Mouse (Mus musculus) forebrain, embryonic 10.5 days (tissue): Measurements from ENCODE around the gene Upk3b. TPM values are rescaled to one million over a fixed set of nuclear protein-coding genes. Genes with fewer than 3 reads are reported as not detected.
"Not testable (repeated sequence)": the region's sequence is repeated elsewhere in the genome, so short reads cannot be mapped to it uniquely, and the experiment has no call there.

Experiments used
- DNase-seq: peaks from one replicate; pipeline ENCODE4 v3.0.0-alpha.2; 2017; ENCODE audit warnings: low spot score; ENCODE audit errors: extremely low spot score
- H3K27ac ChIP-seq: fragments of 300-500 bp; sonication (generic); 2 replicates; pipeline ENCODE4 v1.5.1; 2016; ENCODE audit warnings: mild to moderate bottlenecking
- H3K27me3 ChIP-seq: fragments of 300-500 bp; sonication (generic); 2 replicates; pipeline ENCODE4 v1.6.1; 2016; ENCODE audit warnings: mild to moderate bottlenecking; ENCODE audit not compliant: poor library complexity, severe bottlenecking
- H3K36me3 ChIP-seq: fragments of 300-500 bp; sonication (generic); replicated peaks from 2 replicates; pipeline ENCODE4 v1.6.1; 2016; ENCODE audit warnings: mild to moderate bottlenecking, moderate library complexity
- H3K4me1 ChIP-seq: fragments of 300-500 bp; sonication (generic); 2 replicates; pipeline ENCODE4 v1.6.1; 2016
- H3K4me3 ChIP-seq: fragments of 300-500 bp; sonication (generic); 2 replicates; pipeline ENCODE4 v1.5.1; 2016; ENCODE audit warnings: mild to moderate bottlenecking, moderate library complexity
- H3K9me3 ChIP-seq: fragments of 300-500 bp; sonication (generic); 2 replicates; pipeline ENCODE4 v1.6.1; 2016; ENCODE audit warnings: mild to moderate bottlenecking, moderate library complexity
- WGBS: fragments of 180-500 bp; shearing (Covaris S2); methylation state at CpG from one replicate; pipeline ENCODE4 v1.1.7; 2016; 5-methylcytosine and 5-hydroxymethylcytosine counted together
- polyA plus RNA-seq: library from polyadenylated mRNA; unstranded; fragments of >200 nt; fragmentation: Nextera tagmentation; extraction: Ambion mirVana; gene quantifications from 2 replicates; pipeline ENCODE4 v1.2.1, GENCODE M21; 2016

The Upk3b gene
- polyA plus RNA-seq, 1 experiment from 2014 or later, result not detected

DNA sequence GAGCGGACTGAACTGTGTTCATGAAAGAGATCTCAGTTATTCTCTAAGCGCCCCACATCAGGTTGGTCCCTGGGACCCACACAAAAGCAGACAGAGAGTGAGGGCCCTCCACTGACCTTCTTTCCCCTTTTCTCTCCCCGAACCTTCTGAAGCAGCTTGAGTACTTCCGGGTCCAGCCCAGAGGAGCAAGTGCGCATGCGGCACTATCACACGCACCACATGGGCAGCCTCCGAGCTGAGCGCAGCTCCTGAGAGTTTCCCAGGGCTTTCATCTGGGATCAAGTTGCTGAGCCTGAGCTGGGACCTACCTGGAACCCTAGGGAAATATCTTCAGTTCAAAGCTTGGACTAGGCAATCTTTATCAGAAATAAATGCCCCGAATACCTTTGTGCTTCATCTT is 25.6 kb downstream of the Upk3b start:
- 91% methylated on average over 10 of the region's 10 CpGs for WGBS
- no peak for DNase-seq
- Histone ChIP-seq H3K36me3 (no peaks in the 10 kb centered on the region), H3K27ac (no peak overlapping the region), H3K4me3 (no peak overlapping the region), H3K9me3 (no peaks in the 10 kb centered on the region), H3K4me1 (peaks cover 17% of the 10 kb centered on the region), H3K27me3 (peaks cover 10% of the 10 kb centered on the region)

DNA sequence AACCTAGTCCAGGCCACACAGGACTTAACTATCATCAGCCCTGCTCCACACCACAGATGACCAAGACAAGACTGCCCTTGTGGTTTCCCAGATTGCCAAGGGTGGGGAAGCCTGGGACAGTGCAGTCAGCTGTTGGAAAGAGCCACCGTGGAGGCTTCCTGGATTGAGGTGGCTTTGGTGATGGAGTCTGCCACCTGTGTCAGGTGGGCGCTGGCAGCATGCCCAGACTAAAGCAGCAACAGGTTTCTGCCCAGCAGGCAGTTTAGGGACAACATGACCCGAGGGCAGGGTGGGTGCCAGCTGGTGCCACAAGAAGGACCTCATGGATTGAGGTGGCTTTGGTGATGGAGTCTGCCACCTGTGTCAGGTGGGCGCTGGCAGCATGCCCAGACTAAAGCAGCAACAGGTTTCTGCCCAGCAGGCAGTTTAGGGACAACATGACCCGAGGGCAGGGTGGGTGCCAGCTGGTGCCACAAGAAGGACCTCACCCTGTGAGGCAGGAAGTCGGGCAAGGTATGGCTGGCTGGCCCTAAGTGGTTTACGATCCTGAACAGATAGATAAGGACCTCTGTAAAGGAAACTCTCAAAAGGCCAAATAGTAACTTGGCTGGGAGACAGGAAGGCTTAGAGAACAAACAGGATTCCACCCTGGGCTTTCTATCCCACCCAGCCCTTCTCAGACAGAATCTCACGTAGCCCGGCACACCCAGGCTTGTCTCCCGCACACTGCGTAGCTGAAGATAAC is 28.3 kb downstream of the Upk3b start:
- not testable (repeated sequence) for H3K27ac ChIP-seq, H3K36me3 ChIP-seq, H3K9me3 ChIP-seq, H3K27me3 ChIP-seq, H3K4me3 ChIP-seq, DNase-seq, H3K4me1 ChIP-seq
- WGBS, result 85% methylated on average over 11 of the region's 11 CpGs

DNA sequence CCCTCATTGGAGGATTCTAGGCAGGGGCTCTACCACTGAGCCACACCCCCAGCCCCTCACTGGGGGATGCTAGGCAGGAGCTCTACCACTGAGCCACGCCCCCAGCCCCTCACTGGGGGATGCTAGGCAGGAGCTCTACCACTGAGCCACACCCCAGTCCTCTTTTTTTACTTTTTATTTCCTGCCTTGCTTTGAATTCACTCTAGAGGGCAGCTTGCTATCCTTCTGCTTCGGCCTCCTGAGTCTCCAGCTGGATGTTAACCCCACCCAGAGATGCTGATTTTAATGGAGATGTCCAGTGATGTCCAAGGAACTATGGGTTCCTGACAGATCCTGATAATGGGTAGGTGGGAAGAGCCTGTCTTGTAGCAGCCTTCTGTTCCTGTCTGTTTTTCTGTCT is 31.1 kb downstream of the Upk3b start:
- WGBS, result 72% methylated on average over 2 of the region's 2 CpGs
- H3K36me3 ChIP-seq, result no peaks in the 10 kb centered on the region
- H3K27me3 ChIP-seq, result no peaks in the 10 kb centered on the region
- H3K4me1 ChIP-seq, result no peaks in the 10 kb centered on the region
- DNase-seq, result no peak
- H3K27ac ChIP-seq, result no peak overlapping the region
- no peak overlapping the region for H3K4me3 ChIP-seq
- H3K9me3 ChIP-seq, result no peaks in the 10 kb centered on the region

DNA sequence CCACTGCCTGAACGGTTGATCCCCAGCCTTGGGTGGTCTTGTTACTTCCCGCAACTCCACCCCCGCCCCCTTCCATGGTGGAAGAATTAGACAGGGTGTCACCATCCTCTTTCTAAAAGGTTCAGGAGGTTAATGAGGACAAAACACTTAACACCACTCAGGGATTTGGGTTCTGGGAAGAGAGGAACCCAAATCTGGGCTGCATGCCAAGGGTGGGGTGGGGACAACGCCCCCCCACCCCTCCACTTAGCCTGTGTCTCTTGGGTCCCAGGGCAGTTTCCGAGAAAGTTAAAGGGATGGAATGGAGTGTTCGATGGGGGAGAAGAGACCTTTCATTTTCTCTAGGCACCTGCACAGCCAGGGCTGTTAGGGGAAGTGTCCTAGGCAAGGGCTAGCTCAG is 34.8 kb downstream of the Upk3b start:
- WGBS, result 74% methylated on average over 6 of the region's 6 CpGs
- no peaks in the 10 kb centered on the region for H3K27me3 ChIP-seq
- H3K4me3 ChIP-seq, result no peak overlapping the region
- no peaks in the 10 kb centered on the region for H3K9me3 ChIP-seq
- no peaks in the 10 kb centered on the region for H3K4me1 ChIP-seq
- H3K36me3 ChIP-seq, result no peaks in the 10 kb centered on the region
- no peak overlapping the region for H3K27ac ChIP-seq
- DNase-seq, result no peak

DNA sequence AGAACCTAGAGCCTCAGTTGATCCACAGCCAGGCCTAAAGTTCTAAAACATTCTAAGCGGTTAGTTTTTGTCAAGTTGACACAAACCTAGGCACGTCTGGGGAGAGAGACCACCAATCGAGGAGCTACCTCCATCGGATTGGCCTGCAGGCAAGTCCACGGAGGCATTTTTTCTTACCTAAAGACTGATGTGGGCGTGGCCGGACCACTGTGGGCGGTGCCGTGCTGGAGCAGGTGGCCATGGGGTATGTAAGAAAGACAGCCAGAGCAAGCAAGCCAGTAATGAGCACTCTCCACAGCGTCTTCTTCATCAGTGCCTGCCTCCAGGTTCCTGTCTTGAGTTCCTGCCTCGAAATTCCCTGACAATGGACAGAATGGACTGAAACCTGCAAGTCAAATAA is 35.2 kb downstream of the Upk3b start:
- Histone ChIP-seq H3K4me1 (no peaks in the 10 kb centered on the region), H3K9me3 (no peaks in the 10 kb centered on the region), H3K36me3 (no peaks in the 10 kb centered on the region), H3K27me3 (no peaks in the 10 kb centered on the region), H3K27ac (no peak overlapping the region), H3K4me3 (no peak overlapping the region)
- no peak for DNase-seq
- 70% methylated on average over 11 of the region's 11 CpGs for WGBS

DNA sequence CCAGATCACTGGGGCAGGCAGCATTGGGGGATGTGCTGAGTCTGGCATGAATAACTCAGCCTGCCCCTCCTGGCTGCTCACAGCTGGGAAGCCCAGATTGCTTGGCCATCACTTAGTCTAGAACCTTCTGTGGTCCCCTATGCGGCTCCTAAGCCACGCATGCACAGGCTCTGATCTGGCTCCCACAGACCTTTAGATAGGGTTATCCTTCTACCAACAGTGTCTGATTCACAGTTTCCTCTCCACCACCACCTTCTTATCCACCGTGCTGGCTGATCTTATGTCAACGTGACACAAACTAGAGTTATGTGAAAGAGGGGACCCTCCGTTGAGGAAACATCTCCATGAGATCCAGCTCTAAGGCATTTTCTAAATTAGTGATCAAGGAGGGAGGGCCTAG is 36.8 kb downstream of the Upk3b start:
- Histone ChIP-seq H3K27me3 (no peaks in the 10 kb centered on the region), H3K27ac (no peak overlapping the region), H3K36me3 (no peaks in the 10 kb centered on the region), H3K9me3 (no peaks in the 10 kb centered on the region), H3K4me3 (no peak overlapping the region), H3K4me1 (no peaks in the 10 kb centered on the region)
- DNase-seq, result no peak
- WGBS, result 94% methylated on average over 5 of the region's 5 CpGs

DNA sequence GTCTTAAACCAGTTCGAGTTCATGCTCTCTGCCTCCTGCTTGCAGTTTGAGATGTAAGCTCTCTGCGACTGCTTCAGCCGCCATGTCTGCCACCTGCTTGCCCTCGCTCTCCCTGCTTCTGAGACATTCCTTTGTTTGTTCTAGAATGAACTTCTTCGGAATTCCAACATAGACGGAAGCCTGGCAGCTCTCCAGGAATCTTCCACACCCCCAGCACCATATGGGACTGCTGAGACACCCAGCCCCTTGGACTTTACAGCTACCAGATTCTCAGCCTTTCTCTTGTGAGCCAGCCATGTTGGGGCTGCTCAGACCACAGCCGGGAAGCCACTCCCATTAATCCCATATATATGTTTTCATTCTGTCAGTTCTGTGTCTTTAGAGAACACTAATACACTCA is 38.0 kb downstream of the Upk3b start:
- H3K27ac ChIP-seq, result no peak overlapping the region
- 72% methylated on average over 7 of the region's 7 CpGs for WGBS
- no peaks in the 10 kb centered on the region for H3K36me3 ChIP-seq
- DNase-seq, result no peak
- no peaks in the 10 kb centered on the region for H3K4me1 ChIP-seq
- H3K27me3 ChIP-seq, result no peaks in the 10 kb centered on the region
- no peak overlapping the region for H3K4me3 ChIP-seq
- no peaks in the 10 kb centered on the region for H3K9me3 ChIP-seq

DNA sequence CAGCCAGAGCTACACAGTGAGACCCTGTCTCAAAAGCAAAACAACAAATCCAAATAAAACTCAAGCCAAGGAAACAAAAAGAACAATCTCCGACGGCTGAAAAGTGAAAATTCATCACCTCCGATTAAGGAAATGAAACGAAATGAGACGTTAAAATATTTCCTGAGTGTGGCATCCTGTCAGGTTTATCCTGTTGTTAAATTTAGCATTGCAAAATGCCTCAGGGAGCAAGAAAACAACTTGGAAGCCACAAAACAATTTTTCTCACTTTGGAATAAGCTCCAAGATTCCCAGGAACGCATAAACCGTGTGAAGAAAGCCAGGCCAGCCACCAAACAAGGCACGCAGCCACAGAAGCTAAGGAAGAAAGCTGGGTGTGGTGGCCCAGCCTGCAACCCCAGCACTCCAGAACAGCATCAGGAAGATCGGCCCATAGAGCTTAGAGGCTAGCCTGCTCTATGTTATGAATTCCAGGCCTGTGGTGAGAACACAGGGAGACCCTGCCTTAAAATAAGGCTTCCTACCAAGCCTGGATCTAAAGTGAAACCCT is 38.8 kb downstream of the Upk3b start:
- DNase-seq, result no peak
- Histone ChIP-seq H3K27ac (no peak overlapping the region), H3K9me3 (no peaks in the 10 kb centered on the region), H3K27me3 (no peaks in the 10 kb centered on the region), H3K4me3 (no peak overlapping the region), H3K36me3 (no peaks in the 10 kb centered on the region), H3K4me1 (no peaks in the 10 kb centered on the region)
- WGBS, result 91% methylated on average over 9 of the region's 9 CpGs

DNA sequence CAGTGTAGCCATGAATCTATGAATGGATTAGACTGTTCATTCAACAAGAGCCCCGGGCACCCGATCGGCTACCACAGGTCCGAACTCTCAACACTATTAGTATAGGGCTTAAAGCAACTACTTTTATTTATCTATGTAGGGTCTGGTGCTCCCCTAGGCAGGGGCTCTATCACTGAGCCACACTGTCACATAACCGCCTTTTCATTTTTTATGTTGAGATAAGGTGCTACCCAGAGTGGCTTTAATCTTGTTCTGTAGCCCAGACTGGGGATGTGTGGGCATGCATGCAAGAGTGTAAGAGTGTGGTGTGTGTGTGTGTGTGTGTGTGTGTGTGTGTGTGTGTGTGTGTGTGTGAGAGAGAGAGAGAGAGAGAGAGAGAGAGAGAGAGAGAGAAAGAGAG is 39.8 kb downstream of the Upk3b start:
- no peak for DNase-seq
- WGBS, result 97% methylated on average over 5 of the region's 5 CpGs
- Histone ChIP-seq H3K9me3 (no peaks in the 10 kb centered on the region), H3K4me1 (peaks cover under 1% of the 10 kb centered on the region), H3K4me3 (no peak overlapping the region), H3K36me3 (no peaks in the 10 kb centered on the region), H3K27me3 (no peaks in the 10 kb centered on the region), H3K27ac (no peak overlapping the region)

DNA sequence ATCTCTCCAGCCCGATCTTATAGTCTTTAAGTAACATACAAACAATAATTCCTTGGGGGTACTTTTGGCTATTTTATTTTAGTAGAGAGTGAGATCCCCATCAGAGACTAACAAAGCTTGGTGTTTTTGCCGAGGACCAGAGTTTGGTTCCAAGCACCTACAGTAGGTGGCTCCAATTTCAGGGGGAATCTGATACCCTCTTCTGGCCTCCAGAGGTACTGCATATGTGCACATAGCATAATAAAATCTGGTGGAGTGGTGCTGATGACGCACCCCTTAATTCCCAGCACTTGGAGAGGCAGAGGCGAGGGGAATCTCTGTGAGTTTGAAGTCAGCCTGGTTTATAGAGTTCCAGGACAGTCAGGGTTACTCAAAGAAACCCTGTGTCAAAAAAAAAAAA is 44.0 kb downstream of the Upk3b start:
- no peak for DNase-seq
- no peak overlapping the region for H3K4me3 ChIP-seq
- H3K27me3 ChIP-seq, result peaks cover 35% of the 10 kb centered on the region
- H3K4me1 ChIP-seq, result peaks cover 32% of the 10 kb centered on the region
- no peaks in the 10 kb centered on the region for H3K36me3 ChIP-seq
- H3K27ac ChIP-seq, result no peak overlapping the region
- WGBS, result 78% methylated on average over 4 of the region's 4 CpGs
- no peaks in the 10 kb centered on the region for H3K9me3 ChIP-seq

DNA sequence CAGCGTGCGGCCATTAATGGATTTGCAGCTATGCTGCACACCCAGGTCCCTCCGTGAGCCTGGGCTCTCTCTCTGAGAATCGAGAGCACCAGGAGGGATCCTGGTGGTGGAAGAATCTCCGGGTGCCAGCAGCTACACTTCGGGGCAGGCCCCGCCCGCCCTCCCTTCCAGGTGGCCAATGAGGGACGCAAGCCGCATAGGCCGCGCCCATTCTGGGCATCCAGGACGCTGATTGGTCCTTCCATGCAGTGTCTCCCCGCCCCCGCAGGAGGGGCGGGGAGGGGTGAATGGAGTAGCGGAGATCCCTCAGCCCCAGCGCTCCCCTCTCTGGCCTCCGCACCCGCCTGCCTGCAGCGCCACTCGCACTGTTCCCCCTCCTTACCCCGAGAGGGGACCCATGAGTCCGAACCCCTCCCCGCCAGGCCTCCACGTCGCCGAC is 45.4 kb downstream of the Upk3b start, which contains the start of gene Rasa4:
Rasa4 (plus strand) TSS at position 248 of the 439 bp plus-strand sequence.
- peaks cover 41% of the 10 kb centered on the region for H3K27me3 ChIP-seq
- WGBS, result under 1% methylated on average over 28 of the region's 28 CpGs
- H3K9me3 ChIP-seq, result no peaks in the 10 kb centered on the region
- peak within 1 kb of the TSS; percentile 56 for H3K4me3 ChIP-seq
- peaks cover 37% of the 10 kb centered on the region for H3K4me1 ChIP-seq
- H3K36me3 ChIP-seq, result no peaks in the 10 kb centered on the region
- H3K27ac ChIP-seq, result peak within 1 kb of the TSS; percentile 35
- DNase-seq, result peak; percentile 89

DNA sequence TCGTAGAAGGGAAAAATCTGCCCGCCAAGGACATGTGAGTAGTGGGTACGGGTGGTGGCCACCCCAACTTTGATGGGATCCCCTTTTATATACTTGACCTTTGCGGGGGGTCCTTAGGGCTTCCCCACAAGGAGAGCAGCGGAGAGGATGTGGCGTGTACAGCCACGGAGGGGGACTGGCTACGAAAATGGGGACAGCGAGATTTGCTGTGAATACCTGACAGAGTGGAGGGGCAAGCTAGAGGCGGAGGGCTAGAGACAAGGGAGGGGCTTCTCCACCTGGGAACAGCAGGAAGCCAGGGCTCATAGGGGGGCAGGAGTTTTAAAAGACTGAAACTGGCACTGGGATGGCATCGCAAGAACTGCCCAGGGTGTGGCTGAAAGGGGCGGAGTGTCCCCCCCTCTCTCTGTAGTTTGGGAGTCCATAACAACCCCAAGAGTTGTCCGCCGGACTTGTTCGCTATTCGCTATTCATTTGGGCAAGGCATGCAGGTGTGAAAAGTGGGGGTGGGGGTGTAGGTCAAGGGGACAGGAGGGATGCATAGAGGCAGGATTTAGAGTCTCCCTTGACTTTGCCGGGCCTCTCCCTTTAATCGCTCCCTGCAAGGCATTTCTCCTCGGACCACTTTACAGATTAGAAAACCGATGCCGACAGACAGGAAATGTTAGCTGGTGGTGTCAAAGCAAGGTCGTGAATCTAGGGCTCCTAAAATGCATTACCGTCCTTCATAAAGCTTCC is 46.0 kb downstream of the Upk3b start:
- Histone ChIP-seq H3K4me1 (peaks cover 42% of the 10 kb centered on the region), H3K27ac (peak overlapping the region; percentile 35), H3K4me3 (peak overlapping the region; percentile 56), H3K27me3 (peaks cover 45% of the 10 kb centered on the region), H3K9me3 (no peaks in the 10 kb centered on the region), H3K36me3 (no peaks in the 10 kb centered on the region)
- DNase-seq, result peak; percentile 22
- WGBS, result 1% methylated on average over 23 of the region's 23 CpGs
